Mouse (Mus musculus) neutrophil, adult 5-6 weeks (primary cell): ENCODE data around the gene Neurog3. TPM values are rescaled to one million over a fixed set of nuclear protein-coding genes. Genes with fewer than 3 reads are reported as not detected.

Experiments
- ATAC-seq: fragments of 151-379, 151-347 bp; 2 replicates; pipeline ENCODE4 v1.8.0; 2017; ENCODE audit warnings: mild to moderate bottlenecking, moderate TSS enrichment; ENCODE audit not compliant: insufficient number of reproducible peaks, poor library complexity, low FRiP score, severe bottlenecking; ENCODE audit errors: extremely low read depth
- total RNA-seq: library from RNA; stranded (forward); fragments of 200-1000 nt; gene quantifications from 2 replicates; pipeline ENCODE4 v1.2.3, GENCODE M21; 2017

Neurog3 gene
- total RNA-seq, 1 experiment from 2014 or later: not detected

DNA sequence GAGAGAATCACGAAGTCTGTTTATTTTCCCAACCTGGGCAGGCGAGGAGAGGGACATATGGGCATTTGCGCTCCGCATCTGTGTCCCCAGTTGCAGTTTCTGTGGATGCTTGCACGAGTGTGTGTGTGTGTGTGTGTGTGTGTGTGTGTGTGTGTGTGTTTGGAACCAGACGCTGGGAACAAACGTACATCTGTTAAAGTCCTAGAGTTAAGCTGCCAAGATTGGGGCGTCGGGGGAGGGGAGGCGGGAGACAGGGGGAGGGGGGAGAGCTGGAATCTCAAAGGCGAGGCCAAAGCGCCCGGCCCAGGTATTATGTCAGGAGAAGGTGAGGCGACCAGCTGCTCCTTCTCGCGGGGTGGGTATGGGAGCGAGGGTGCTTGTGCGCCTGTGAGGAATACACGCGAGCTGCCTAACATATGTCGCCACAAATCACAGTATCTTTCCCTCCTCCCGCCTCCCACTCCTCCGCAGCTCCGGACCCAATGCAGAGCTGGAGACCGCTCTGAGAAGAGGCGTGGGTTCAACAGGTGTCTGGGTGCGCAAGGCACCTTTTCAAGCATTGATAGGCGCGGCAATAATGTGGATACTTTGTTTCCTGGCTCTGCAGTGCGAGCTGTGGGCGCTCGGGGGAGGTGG lies 4.5 kb upstream of the Neurog3 start:
- ATAC-seq: no peak

DNA sequence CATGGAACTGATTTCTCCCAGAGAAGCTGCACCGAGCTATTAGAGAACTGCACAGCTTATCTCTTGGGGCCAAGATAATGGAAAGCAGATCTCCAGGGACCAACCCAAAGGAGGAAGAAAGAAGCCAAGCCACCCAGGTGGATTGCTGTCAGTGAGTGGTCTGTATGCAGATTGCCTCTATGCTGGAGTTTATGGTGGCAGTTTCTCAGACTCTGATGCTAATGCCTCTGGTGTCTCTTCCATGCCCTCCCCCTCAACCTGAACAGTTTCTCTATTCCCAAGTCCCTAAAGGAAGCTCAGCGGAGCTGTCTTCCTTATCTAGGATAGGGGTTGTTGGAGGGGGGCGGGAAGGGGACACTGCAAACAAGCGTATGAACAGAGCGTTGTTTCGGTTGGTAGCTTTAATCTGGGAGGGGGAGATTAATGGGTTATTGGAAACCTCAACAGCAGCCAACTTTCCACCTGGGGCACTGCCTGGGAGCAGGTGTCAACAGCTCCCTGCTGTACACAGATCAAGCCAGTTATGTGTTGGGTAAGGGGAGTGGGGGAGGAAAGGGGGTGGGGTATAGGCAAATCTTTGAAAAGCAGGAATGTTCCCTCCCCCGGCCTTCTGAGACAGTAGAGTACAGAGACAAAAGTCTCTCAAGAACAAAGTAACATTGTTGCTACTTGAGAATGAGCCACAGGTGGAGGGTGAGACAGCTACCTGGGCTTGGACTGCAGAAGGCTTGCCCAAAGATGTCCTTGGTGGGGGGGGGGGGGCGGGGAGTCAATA lies 3.0 kb downstream of the Neurog3 start:
- ATAC-seq: no peak

DNA sequence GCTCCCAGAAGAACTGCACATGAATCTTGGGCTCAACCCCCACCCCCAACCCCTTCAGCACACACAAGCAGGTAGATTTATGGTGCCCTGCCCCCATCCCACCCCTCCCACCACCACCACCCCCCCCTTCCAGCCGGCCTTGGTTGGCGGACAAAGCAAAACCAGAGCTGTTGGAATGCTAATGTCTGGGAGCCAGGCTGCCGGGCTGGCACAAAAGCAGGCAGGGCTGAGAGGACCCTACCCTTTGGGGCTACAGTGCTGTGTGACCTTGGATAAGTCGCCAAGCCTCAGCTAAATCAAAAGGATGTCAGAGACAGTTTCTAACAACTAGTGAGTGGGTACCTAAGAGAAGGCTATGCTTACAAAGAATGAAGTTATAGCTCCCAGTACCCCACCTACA lies 4.3 kb downstream of the Neurog3 start:
- no peak for ATAC-seq

DNA sequence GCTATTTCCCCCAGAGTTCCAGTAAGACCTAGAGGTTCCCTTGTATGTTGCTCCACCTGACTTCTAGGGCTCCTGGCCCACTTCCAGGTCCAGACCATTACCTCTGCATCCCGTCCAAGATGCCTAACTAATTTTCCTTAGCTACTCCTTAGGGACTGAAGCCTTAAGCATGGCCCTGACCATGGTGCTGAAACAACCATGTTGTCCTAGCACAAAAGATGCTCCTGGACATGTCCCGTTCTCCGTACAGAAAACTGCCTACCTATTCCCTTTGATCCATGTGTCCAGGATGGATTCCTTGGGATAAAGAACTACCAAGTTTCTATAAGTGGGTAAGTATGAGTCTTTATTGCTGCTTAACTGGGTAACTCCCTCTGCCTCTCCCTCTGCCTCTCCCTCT lies 5.2 kb downstream of the Neurog3 start:
- no peak for ATAC-seq

DNA sequence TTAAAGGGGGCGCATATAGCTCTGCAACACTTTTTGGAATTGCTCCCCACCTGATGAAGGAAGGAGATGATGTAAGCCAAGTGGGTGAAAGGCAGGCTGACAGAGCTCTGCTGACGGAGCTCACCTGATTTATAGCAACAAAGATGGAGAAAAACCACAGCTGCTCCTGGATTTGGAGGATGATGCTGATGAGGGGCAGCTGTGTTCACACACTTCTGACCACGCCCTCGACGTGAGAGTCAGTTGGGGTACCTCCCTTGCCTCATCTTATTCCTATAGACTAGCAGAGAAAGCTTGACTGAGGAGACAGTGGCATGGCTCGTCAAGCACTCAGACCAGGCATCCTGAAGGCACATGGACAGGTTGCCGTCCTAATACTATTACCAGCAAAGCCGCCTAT lies 10.9 kb downstream of the Neurog3 start, which contains the start of gene Fam241b:
Gene Fam241b, minus strand, starts transcription at position 101 of the 400 bp plus-strand sequence.
- no peak for ATAC-seq

DNA sequence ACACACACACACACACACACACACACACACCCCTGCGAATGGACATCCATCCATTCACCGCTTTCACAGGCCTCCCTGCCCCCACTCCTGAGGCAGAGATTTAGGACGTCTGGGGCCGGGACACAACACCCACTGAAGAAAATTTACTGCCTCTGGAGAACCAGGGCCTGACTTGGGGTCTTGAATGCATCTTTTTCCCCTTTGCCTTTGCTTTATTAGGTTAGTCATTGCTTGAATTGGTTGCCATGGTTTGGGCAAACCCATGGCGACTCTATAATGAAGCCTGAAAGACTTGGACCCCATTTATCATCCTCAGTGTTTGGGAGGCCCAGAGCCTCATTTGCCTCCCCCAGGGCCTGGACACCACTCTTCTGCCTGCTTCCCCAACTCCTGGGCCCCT lies 13.1 kb downstream of the Neurog3 start:
- no peak for ATAC-seq

DNA sequence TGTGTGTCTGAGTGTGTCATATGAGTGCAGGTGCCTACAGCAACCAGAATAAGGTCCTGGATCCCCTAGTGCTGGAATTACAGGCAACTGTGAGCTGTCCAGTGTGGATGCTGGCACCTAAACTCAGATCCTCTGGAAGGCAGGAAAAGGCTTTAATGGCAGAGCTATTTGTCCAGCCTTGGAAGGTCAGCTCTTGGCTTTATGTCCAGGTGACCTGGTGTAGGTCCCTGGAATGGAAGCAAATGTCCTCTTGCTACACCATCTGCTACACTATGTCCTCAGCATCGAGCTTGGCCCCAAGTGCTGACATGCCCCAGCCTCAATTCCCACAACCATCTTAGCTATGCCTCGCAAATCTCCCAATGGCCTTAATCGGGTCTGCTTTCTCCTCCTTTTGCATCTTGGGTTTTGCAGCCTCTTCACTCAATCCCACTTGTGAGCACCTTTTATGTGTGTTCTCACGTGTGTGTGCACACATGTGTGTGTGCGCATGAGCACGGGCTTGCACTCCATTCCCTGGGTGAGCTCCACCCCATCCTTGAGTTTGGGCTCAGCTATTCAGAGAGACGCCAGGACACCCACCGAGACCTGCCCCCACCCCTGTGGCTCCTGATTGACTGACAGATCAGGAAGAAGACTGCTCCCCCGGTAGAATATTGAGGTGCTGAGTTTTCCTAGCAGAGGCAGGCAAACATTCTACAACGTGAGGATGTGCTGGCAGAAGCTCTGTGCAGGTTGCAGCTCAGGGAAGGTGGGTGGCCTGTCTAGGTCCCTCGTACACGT lies 14.8 kb downstream of the Neurog3 start:
- no peak for ATAC-seq

DNA sequence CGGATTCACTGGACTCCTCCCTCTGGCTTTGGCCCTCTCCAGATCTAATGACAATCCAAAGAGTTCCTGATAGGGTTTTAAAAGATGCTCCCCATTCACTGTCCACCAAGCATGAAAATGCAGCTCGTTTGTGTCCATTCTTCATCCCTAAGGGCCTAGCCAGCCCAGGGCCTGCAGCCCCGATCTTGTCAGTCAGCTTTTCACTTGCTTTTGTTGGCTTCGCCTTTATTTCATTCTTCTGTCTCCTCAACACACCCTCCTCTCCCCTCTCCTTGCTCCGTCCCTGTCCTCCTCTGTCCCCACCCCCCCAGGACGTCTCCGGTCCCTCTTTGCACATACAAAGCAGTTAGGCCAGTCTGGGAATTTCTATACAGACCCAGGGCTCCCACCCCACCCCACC lies 17.0 kb downstream of the Neurog3 start:
- ATAC-seq: no peak

DNA sequence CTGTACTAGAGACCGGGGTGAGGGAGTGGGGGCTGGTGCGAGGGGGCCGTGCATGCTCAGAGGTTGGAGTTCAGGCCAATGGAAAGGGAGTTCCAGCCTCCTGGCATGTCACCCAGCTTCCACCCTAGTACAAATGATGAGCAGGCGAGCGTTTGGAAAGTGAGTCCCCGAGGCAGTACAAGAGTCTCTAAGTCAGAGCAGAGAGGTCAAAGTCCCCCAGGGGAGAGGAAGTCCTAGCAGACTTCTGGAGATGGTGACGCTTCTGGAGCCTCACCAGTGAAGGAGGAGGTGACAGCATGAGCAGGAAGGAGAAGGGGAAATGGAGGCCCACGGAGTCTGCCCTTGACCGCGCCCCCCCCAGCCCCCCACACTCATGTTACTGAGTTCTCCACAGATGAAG lies 29.5 kb downstream of the Neurog3 start:
- ATAC-seq: no peak

DNA sequence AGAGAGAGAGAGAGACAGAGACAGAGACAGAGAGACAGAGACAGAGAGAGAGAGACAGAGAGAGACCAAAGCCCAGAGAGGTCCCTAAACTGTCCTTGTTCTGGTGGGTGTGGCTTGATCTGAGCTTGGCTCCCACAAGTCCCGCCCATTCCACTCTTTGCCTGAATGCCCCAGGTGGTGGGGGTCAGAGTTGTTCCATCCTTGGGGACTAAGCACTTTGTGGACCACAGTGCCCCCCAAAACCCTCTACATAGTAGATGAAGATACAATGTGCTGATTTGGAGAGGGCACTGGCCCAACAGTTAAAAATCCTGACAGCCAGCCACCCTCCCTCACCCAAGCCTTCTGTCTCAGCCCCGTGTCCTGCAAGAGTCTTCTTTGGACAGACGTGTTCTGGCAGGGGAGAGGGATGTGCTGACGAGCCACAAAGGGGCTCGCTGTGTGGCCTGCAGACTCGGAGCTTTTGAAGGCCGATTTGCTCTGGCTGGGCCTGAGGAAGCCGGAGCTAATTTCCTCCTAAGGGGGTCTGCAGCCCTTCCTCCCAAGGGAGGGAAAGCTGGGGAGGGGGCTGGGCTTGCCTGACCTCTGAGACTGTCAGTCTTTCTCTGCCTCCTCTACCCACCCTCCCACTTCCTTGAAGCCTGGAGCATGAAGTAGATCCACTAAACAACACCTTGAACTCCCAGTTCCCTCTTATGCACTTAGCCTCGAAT lies 40.1 kb downstream of the Neurog3 start:
- no peak for ATAC-seq

DNA sequence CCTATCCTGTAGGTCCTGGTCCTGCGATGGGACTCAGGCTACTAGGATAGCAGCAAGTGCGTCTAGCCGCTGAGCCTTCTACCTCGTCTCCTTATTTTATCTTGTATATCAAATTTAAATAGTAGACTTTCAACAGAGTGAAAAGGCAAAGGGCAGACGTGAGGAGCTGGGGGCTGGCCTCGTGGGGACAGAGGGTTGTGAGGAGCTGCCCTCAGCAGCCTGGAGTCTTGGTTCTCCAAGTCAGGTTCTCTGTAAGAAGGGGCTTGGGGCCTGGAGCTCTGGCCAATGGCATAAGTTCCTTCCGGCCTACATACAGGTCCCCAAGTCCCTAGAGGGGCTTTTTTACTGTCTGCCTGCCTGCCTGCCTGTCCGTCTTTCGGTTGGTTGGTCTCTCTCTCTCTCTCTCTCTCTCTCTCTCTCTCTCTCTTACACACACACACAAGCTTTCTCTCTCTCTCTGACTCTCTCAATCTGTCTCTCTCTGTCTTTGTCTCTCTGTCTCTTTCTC lies 41.1 kb downstream of the Neurog3 start:
- ATAC-seq: no peak

DNA sequence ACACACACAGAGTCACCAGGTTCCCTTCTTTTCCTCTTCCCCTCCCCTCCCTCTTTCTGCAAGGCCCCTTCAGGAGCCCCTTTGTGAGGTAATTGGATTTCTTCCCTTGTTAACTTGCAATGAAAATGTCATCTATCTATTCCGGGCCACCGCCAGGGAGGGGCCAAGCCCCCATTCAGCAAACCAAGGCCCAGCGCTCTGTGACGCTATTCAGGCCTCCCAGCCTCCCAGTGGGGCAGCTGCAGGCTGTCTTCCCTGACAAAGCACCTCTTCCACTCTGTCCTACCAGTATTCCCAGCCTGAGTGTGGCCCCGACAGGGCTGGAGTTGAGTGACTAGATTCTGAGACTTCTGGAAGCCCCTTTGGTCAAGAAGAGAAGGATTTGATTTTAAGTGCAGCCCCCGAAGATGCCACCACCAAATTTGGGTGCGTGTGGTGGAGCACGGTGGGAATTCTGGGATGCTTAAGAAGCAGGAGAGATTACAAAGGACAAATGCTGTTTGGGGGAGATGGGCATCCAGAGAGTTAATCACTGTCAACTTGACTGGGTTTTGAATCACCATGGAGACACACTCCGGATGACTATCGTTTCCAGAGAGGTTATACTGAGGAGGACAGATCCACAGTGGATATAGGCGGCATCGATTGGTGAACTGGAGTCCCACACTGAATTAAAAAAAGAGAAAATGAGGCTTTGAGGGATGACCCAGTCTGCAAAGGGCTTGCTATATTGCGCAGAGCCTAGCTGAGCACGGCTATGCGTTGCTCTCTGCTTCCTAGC lies 41.8 kb downstream of the Neurog3 start:
- ATAC-seq: no peak

DNA sequence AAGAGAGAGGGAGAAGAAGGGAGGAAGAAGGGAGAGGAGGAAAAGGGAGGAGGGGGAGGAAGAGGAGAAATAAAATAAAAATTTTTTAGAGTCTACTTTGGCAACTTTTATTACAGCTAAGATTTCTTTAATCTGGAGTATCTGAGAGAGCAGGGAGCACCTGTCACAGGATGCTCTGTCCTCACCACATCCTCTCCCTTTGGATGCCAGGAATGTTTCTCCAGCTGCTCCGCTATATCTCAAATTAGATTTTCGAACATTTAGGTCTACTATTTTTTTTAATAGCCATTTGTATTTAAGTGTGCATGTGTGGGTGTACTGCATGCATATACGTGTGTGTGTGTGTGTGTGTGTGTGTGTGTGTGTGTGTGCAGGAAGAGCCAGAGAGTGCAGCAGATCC lies 47.1 kb downstream of the Neurog3 start:
- ATAC-seq: no peak

DNA sequence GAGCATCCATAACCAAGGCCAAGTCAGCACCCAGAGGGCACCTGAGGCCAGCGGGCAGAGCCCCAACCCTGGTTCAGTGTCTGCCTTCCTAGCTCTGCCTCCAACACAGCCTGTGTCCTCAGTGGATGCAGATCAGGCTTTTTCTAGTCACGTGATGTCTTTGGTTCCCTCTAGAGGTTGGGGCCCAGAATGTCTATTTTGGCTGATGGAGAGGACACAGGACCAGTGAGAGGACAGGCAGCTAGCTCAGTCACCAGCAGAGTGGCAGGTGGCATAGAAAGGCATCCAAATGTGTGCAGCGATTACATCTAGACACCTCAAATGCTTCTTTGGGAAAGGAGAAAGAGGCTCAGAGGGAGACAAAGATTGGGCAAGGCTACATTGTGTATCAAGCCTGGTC lies 48.8 kb downstream of the Neurog3 start:
- no peak for ATAC-seq

DNA sequence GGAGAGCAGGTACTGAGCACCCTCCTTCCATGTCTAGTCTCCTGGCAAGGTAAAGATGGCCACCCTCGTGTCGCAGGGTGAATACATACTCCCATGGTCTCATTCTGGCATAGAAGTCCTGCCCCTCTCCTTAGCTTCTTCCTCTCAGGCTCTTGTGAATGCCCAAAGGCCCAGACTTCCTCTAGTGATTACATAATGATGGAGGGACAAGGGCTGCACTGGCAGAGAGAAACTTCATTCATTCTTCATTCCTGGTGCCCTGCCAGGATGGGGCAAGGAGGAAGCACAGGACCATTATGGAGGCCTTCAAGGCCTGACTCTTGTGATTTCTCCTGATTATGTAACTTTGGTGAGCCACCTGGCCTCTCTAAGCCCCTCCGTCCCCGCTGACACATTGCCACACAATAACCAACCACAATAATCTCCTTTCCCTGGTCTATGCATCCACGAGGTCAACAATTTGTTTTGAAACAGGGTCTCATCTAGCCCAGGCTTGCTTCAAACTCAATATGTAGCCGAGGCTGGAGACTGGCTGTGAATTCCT lies 49.7 kb downstream of the Neurog3 start:
- ATAC-seq: no peak

DNA sequence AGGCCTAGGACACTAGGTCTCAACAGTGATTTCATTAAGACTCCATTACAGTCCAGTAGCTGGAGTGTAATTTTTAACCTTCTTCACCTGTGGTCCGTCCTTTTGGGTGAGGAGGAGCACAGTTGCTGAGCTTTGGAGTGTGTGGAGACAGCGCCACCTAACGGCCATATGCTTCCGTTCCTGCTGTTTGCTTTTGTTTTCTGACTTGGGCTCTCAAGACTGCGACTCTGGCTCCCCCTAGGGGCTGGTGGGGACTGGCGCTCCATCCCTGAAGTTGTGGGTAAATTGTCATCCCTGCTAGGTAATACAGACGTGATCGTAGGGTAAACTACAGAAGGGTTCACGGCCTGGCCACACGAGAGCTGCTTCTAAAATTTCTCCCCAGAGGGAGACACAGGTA lies 50.2 kb downstream of the Neurog3 start:
- peak; percentile 87 for ATAC-seq
